Mouse (Mus musculus): ENCODE data around the gene Zfp91.

DNA sequence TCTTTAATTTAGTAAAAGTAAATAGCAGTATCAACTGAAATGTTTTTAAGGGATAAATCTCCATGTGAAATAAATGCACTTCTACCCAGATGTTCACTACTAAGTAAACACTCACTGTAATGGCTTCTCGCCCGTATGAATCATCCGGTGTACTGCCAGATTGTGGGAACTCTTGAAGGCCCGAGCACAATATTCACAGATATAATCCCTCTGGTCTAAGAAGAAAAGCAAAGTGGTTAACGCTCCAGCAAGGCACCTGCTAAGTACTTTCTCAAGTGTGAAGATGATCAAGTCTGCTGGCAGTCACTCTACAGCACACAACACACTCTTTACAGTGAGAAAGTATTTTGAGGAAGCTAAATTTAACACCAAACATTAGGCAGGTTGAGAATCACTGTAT, 25.0 kb downstream of the Zfp91 start:
- TF ChIP-seq POLR2A (IDR thresholded peaks at IDR 0.05; ENCODE audit: low read depth, low read length): no peak
- TF ChIP-seq CTCF (IDR thresholded peaks at IDR 0.05; ENCODE audit: extremely low read depth, insufficient read depth, insufficient read length, insufficient replicate concordance): no peak

Measured in spleen, adult 2 months (tissue).